Mouse (Mus musculus) heart, postnatal 25 days (tissue): ENCODE measurements around the gene Psme2. TPM values are rescaled to one million over a fixed set of nuclear protein-coding genes. Genes with fewer than 3 reads are reported as not detected.
A peak's percentile ranks its signal among the peaks of the same experiment; 100 is the strongest.

Source experiments
- DNase-seq: peaks from one replicate; pipeline ENCODE4 v3.0.0; 2022; ENCODE audit warnings: low spot score
- intact Hi-C: fragments of 180-260 bp; cut with DNase I; formaldehyde crosslinking; loops from one replicate; pipeline ENCODE4 v1.15.1; 2025
- total RNA-seq, 2 experiments: library from RNA; stranded (reverse); gene quantifications; 2 replicates each; pipeline ENCODE4 v1.2.3; 2021

The Psme2 gene
- 100 to 1,000 TPM in 1 of 2 experiments, 10 to 100 TPM in 1; 93.4 to 101 TPM for total RNA-seq

DNA sequence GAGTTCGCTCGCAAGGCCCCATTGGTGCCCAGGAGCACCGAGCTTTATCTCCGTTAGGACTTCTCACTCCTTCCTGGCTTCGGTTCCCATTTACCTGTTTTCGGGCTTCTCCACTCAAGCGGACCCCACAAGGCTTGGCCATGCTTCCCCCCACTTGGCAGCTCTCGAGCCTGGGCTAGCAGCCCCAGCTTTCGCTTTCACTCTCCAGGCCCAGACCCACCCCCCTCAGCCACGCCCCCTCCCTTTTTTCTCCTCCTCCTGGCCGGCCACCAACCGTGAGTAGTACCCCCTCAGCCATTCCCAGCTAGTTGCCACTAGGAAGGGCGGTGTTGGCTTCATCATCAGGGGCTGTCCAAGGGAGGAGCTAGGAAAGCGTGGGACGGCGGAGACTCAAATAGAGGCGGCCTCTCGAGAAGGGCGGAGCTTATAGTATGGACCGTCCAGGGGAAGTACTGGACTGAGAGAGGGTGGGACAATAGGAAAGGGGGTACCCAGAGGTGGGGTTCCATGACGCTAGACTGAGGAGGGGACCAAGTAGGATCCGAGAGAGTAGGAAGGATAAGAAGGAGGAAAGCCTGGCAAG, at the start of gene Psme2:
Gene Psme2, minus strand, starts transcription at position 366 of the 583 bp plus-strand sequence.
- intact Hi-C loops: loop anchor here (2.0 kb wide), 1 partner anchor 28 kb away; no protein-coding TSS in a partner anchor
- peak; percentile 96 for DNase-seq

DNA sequence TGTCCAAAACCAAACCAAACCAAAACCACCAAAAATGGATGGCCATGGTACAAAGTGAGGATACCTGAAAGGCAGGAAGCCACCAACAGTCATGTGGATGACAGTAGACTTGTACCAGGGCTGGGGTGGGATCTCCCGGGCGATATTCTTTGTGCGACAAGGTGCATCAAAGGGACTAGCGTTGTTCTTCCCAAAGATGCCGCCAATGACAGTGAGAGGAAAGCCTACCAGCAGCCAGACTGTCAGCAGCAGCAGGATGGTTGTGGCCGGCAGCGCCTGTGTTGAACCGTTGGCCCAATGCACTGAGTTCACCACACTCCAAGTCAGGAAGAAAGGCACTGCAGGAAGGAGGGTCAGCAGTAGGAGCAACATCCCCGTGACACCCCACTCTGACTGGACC, 46.9 kb upstream of the Psme2 start, which contains the start of gene Gm49378:
Gene Gm49378, minus strand, starts transcription at position 101 of the 400 bp plus-strand sequence.
- no peak for DNase-seq
- intact Hi-C loops: loop anchor here (5.0 kb wide), 1 partner anchor 35 kb away; the partner anchor contains the start of genes Gmpr2 and Nedd8

DNA sequence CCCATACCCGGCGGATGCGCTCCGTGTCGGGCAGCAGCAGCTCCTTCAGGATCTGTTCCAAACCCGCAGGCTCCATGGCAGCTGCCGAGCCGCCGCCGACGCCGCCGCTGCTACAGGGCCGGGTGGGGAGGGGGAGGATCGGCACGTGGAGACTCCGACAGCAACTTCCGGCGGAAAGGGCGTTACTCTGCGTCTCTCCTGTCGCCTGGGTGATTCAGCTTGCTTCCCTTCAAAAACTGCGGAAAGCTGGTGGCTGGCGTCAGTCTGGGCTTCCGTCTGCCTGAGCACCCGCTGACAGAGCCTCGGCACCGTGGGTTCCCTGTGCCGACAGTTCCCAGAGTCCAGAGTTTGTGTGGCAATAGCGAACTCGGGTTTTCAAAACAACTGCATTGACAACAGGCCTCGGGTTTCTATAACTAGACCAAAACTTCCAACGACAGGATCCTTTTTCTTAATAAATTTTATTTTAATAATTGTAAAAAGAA, 44.7 kb upstream of the Psme2 start, which contains the start of gene Ipo4:
Gene Ipo4, minus strand, starts transcription at position 435 of the 485 bp plus-strand sequence.
- peak; percentile 77 for DNase-seq
- intact Hi-C loops: loop anchor here (5.0 kb wide), 1 partner anchor 37 kb away; the partner anchor contains the start of genes Gmpr2 and Nedd8

DNA sequence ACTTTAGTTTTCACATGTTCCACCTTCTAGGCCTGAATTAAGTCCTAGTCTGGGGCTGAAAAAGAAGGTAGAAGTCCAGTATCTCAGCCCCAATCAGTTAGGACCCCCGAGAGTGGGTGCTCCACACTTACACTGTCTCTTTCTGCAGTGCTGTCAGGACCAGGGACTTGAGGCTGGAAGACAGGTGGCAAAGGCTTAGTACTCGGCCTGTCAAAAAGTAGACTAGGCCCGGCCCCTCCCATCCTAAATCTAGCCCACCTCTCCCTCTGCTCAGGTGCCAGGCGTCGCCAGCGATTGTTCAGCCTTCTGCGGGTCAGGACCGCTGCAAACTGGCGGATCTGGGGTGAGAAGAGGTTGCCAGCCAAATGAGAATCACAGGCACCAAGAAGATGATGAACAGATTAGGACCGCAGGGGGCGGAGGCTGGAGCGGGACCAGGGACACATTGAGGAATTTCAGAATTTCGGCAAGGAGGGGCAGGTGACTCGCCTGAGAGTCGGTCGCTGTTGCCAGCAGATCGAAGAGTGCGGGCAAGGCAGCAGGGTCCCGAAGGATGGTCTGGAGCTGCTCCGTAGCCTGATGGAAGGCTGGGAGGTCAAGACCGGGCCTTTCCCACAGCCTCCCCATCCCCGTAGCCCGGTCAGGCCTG, 44.1 kb upstream of the Psme2 start:
- intact Hi-C loops: loop anchor here (5.0 kb wide), 1 partner anchor 37 kb away; the partner anchor contains the start of genes Gmpr2 and Nedd8
- DNase-seq: no peak

DNA sequence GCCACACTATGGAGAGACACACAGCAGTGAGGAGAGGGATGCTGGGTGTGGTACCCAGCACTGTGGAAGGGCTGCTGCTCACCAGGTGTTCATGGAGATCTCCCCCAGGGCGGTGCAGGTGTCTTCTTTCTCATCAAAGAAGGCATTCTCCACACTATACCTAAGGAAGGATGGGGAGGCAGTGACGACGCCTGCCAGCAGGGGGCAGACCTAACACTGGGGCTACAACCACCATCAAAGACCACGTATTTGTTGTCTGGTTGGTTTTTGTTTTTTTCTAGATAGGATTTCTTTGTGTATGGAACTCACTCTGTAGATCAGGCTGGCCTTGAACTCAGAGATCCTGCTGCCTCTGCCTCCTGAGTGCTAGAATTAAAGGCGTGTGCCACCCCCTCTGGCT, 38.4 kb upstream of the Psme2 start:
- no peak for DNase-seq
- intact Hi-C loops: loop anchor here (2.0 to 5.0 kb wide), 2 partner anchors 113 to 128 kb away; partner anchors contain the start of gene Cideb

DNA sequence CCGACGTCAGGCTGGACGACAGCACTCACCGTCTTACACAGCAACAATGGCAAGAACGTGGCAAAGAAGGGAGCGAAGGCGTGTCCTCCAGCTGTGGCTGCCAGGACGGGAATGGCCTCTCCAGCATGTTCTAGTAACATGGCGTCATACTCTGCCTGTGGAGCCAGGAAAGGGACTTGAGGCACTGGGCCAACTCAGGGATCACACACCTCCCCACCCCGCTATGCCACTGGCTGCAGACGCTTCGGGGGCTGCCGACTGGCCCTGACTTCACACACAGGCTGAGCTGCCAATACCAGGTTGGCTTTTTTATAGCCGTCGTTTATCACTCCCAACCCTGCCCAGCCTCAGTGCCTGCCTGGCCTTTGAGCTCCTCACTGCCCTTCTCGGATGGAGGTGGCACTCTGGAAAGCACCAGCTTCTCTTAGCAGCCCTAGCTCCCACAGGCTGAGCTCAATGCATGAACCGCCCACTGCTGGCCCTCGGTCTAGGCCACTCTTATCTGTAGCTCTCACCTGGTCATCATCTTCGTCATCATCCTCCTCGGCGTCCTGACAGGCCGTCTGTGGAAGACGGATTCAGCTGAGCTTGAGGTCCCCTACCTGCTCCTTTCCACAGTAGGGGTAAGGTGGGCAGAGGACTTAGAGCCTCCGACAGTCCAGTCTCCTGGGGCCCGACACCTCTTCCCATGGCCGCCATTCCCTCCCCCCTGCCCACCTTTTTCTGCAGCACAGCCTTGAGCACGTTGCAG, 37.3 kb upstream of the Psme2 start:
- no peak for DNase-seq
- intact Hi-C loops: loop anchor here (2.0 to 5.0 kb wide), 2 partner anchors 115 to 129 kb away; partner anchors contain the start of gene Cideb

DNA sequence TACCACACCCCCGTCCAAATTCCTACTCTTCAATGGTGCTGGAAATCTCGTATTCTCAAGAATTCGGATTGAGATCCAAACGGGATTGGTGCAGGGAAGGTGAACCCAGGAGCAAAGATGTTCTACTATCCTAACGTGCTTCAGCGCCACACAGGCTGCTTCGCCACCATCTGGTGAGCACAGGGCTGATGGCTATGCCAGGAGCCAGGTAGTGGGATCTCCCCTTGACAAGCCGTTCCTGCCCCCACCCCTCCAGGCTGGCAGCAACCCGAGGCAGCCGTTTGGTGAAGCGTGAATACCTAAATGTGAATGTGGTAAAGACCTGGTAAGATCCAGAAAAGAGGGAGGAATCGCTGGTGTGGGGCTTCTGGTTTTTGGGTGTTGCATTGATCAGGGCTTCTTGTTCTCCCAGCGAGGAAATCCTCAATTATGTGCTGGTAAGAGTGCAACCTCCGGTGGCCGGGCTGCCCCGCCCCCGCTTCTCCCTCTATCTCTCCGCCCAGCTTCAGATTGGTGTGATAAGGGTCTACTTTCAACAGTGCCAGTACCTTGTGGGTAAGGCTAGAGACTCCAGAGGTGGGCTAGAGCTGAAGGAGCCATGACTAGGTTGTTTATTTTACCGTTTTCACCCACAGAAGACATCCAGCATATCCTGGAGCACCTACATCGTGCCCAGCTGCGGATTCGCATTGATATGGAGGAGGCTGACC, 27.7 kb upstream of the Psme2 start:
- no peak for DNase-seq
- intact Hi-C loops: no loop called here

DNA sequence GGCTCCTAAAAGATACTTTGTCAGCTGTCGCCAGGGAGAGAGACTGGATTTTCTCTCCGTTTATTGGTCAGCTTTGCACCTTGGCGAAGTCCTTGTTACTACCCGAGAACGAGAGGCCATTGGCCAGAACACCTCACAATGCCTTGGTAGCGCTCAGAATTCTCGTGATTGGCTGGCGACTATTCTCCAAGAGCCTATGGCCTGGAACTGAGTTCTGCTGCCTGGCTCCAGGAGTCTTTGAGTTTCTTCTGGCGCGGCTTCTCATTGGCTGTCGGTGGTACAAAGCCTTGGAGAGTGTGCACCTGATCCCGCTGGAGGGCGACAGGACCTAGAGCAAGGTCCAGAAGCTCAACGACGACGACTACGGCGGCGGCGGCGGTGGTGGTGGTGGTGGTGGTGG, 26.9 kb upstream of the Psme2 start, which contains the start of gene Rec8:
Gene Rec8, plus strand, starts transcription at position 216 of the 400 bp plus-strand sequence.
- no peak for DNase-seq
- intact Hi-C loops: no loop called here

DNA sequence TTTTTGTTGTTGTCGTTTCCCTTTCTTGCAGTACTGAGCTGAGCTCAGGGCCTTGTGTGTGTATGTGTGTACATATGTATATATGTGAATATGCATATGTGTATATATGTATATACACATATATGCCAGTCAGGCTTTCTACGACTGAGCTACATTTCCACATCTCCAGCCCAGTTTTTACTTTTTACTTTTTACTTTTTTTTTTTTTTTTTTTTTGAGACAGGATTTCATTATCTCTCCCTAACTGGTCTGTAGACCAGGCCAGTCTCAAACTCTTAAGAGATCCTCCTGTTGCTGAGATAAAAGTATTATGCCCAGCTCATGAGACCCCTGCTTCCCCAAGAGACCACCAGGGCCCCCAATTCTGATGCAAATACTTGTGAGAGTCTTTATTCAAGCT, 25.9 kb upstream of the Psme2 start:
- intact Hi-C loops: no loop called here
- DNase-seq: no peak

DNA sequence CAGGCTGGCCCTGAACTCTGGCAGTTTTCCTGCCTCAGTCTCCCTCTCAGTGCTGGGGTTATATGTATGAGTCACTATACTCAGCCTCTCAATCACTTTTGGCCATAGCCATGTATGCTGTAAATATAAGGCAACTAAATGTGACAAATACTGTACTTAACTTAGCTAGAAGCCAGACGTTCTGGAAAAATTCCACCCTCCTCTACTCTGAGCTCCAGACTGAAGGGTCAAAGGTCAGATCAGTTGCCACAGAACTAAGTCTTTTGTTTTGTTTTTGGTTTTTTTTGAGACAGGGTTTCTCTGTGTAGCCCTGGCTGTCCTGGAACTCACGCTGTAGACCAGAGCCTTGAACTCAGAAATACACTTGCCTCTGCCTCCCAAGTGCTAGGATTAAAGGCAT, 25.0 kb upstream of the Psme2 start:
- DNase-seq: no peak
- intact Hi-C loops: no loop called here

DNA sequence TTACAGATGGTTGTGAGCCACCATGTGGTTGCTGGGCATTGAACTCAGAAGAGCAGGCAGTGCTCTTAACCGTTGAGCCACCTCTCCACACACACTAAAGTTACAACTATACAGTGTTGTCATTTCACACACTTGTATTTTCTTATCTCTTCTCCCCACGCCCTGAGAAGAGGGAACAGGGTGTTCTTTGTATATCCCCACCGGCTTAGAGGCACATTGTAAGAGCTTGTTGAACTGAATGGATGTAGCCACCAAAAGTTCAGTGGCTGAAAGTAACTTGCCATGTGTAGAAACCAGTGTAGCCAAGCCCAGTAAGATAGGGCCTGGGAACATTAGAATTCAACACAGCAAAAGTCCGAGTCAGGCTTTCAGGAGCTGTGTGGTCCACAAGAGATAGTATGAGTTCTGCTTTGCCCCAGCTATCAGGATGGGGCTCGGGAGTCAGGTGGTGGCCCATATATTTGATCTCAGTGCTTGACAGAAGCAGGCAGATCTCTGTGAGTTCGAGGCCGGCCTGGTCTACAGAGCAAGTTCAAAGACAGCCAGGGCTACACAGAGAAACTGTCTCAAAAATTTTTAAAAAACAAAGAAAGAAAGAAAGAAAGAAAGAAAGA, 23.8 kb upstream of the Psme2 start:
- intact Hi-C loops: no loop called here
- DNase-seq: no peak

DNA sequence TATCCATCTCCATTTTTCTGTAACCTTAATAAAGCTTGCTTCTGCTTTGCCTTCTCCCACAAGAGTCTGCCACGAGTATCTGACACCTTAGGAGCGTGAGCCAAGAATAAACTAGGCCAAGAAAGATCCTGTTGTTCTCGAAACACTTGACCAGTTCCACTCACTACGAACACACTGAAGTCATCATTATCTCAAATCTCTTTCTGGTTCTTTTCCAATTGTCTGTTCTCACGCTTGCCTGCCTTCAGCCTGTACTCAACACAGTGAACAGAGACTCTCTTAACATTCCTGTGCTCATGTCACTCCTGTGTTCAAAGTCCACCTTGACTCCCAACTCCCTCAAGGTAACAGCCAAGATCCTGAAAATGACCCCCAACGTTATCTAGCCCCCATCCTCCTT, 22.4 kb upstream of the Psme2 start:
- intact Hi-C loops: no loop called here
- DNase-seq: no peak

DNA sequence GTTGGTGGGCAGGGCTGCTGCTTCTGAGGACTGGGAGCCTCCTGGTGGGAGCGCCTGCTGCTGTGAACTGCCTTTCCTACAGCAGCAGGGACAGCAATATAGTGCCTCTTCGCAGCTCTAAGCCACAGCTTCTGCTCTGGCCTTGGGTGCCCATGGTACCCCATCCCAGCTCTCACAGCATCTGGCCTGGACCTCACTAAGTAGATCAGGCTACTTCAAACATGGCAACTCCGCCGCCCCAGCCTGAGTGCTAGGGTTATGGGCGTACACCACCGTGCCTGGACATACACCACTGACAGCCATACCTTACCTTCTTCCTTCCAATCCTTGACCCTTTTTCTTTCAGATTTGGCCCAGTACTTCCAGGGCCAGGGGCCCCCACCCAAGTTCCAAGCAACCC, 17.4 kb upstream of the Psme2 start:
- no peak for DNase-seq
- intact Hi-C loops: no loop called here

DNA sequence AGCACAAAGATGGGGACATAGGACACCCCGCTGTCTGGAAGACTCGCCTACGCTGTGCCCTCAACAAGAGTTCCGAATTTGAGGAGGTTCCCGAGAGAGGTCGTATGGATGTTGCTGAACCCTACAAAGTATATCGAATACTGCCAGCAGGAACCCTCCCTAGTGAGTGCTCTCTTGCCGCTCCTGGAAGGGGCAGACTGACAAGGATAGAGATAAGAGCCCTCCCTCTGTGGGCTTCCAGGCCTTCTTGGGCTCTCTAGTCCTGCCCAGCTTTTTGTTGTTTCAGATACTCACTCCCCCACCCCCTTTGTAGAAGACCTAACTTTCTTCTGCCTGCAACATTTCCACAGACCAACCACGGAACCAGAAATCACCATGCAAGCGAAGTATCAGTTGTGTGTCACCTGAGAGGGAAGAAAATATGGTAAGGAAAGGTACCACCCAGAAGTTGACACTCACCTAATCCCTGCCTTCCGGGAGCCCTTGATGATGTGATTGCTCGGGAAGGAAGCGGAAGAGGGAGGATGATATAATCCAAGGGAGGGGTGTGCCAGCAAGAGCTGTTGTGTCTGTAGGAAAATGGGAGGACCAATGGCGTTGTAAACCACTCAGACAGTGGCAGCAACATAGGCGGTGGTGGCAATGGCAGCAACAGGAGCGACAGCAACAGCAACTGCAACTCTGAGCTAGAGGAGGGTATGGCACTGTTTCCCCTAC, 15.0 kb upstream of the Psme2 start:
- intact Hi-C loops: no loop called here

DNA sequence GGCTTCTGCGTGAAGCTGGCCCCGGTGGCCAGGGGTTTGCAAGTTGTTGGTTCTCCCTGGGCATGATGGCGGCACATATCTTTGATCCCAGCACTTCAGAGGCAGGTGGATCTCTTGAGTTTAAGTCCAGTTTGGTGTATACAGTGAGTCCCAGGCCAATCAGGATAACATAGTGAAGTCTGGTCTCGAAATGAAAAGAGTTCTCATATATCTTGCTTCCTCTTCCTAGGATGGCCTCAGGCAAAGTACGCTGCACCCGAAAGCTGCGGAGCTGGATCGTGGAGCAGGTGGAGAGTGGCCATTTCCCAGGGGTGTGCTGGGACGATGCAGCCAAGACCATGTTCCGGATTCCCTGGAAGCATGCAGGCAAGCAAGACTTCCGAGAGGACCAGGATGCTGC, 13.9 kb upstream of the Psme2 start:
- intact Hi-C loops: loop anchor here (5.0 kb wide), 2 partner anchors 43 to 108 kb away; partner anchors contain the start of genes A730061H03Rik and Dcaf11
- DNase-seq: no peak

More for the DNA sequence above, 15.0 kb upstream of the Psme2 start:
- no peak for DNase-seq

DNA sequence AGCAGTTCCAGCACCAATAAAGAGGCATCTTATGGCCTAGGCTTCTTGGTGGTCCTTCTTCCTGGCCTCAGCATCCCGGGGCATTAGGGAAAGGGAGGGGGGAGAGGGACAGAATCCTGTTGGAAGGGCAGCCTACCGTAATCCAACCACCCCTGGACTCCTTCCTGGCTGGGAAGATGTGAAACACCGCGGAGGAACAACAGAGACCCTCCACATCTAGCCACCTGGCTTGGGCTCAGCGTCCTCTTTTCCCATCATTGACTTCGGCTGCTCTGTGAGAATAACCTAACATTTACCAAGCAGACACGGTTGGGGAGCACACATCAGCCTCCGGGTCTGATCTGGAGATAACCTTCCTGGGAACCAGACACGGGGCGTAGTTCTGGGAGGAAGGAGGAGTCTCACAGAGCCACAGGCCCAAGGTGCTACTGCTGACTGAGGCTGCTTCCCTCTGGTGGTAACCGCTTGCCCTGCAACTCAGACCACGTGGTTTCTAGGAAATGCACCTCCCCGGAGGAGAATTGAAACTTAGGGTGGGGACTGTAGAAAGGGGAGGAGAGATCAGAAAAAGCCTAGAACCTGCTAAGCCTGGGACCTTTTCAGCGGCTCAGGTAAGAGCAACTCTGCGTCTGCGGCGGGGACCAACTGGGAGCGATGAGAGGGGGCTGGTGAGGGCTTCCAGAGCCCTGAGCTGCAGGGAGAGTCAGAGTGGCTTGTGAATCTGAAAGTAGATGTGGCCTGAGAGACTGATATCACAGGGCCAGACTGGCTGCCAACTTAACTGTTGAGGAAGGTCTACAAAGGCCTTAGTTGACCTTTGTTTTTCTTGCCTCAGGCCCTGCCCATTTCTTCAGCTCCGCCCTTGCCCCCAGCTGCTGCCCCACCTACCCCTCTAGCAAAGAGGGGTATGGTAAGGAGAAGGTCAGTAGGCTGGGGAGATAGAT, 13.0 kb upstream of the Psme2 start:
- DNase-seq: peak; percentile 87
- intact Hi-C loops: loop anchor here (1.0 to 5.0 kb wide), 3 partner anchors 12 to 107 kb away; partner anchors contain the start of genes A730061H03Rik and Dcaf11

DNA sequence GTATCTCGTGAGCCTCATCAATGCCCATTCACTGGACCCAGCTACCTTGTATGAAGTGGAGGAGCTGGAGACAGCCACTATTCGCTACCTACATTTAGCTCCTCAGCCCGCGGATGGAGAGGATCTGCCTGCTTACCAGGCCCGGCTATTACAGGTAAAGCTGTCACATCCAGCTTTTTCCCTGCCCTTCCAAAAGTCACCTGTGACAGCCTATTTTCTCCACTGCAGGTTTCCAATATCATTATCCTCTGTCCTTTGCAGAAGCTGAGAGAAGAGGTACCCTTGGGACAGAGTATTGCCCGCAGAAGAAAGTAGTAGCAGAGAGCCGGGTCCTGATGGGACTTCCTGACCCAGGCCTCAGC, 12.3 kb upstream of the Psme2 start, which contains the start of gene Irf9:
Gene Irf9, plus strand, starts transcription at position 301 of the 362 bp plus-strand sequence.
- DNase-seq: no peak
- intact Hi-C loops: loop anchor here (1.0 to 5.0 kb wide), 3 partner anchors 11 to 106 kb away; partner anchors contain the start of genes A730061H03Rik and Dcaf11
